Mouse (Mus musculus): ENCODE data around the gene Exosc10. TPM values are rescaled to one million over a fixed set of nuclear protein-coding genes. Genes with fewer than 3 reads are reported as not detected.

The Exosc10 gene
- polyA plus RNA-seq, 1 experiment from 2014 or later: 95.2 TPM

DNA sequence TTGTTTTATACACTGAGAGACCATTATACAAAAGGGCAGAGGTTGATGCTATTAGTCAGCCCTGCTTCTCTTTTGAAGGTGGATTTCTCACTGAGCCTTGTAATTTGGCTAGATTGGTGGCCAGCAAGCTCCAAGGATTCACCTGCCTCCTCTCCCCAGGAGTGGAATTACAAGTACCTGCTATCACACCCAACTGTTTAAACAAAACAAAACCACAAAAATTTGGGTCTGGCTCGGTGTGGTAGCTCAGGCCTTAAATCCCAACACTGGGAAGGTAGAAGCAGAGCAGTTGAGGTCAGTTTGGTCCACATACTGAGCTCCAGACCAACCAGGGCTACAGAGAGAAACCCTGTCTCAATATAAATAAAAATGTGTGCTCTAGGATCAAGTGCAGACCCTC is 61.6 kb downstream of the Exosc10 start:
- Histone ChIP-seq H3K27me3 (ENCODE audit: insufficient read depth, low read length) (no peaks in the 10 kb centered on the region), H3K9ac (replicated peaks; ENCODE audit: low read length) (no peak overlapping the region), H3K4me3 (ENCODE audit: low read length) (no peak overlapping the region), H3K4me1 (ENCODE audit: insufficient read depth, low read length) (peaks cover 18% of the 10 kb centered on the region), H3K9me3 (ENCODE audit: low read length) (no peaks in the 10 kb centered on the region), H3K4me2 (replicated peaks; ENCODE audit: low read depth, low read length) (no peak overlapping the region), H3K27ac (ENCODE audit: low read length) (no peak overlapping the region), H3K36me3 (ENCODE audit: insufficient read depth, low read length) (peaks cover 77% of the 10 kb centered on the region)
- no peak for ATAC-seq (ENCODE audit: low FRiP score, low TSS enrichment)
- 90% methylated on average over 1 of the region's 1 CpGs for WGBS

DNA sequence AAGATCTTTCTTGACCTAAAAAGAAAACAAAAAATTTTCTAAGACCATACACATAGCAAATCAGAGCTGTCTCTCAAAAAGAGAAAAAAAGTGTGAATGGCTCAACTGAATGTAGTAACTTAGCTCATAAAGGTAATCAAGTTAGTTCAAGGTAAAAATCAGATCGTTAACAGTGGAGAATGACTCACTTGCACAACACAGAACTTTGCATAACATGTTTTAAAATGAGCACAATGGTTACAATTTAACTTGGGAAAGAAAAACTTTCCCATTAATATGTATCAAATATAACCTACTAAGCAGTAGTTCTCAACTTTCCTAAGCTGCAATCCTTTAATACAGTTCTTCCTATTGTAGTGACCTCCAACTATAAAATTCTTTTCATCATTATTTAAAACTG is 62.5 kb downstream of the Exosc10 start:
- Histone ChIP-seq H3K9me3 (ENCODE audit: low read length) (no peaks in the 10 kb centered on the region), H3K27ac (ENCODE audit: low read length) (no peak overlapping the region), H3K4me1 (ENCODE audit: insufficient read depth, low read length) (peaks cover 22% of the 10 kb centered on the region), H3K27me3 (ENCODE audit: insufficient read depth, low read length) (no peaks in the 10 kb centered on the region), H3K9ac (replicated peaks; ENCODE audit: low read length) (no peak overlapping the region), H3K36me3 (ENCODE audit: insufficient read depth, low read length) (peaks cover 74% of the 10 kb centered on the region), H3K4me2 (replicated peaks; ENCODE audit: low read depth, low read length) (no peak overlapping the region), H3K4me3 (ENCODE audit: low read length) (no peak overlapping the region)
- WGBS: 67% methylated on average over 1 of the region's 1 CpGs
- ATAC-seq (ENCODE audit: low FRiP score, low TSS enrichment): no peak

DNA sequence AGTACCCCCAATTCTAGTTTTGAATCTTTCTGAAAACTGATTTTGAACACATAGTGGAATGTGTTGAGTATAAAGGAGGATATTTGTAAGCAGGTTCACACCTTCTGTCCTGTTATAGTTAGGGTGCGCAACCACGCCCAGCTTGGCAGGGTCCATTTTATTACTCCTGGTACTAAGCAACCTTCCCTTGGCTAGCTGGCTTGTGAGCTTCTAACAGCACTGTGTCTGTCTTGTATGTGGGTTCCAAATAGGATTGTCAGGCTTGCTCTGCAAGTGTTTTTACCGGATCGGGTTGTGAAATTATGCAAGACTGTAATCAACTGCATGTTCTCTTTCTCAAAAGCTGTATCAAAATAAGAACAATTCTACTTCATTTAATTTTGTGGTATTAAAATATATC is 64.3 kb downstream of the Exosc10 start:
- H3K4me1 ChIP-seq (ENCODE audit: insufficient read depth, low read length): peaks cover 25% of the 10 kb centered on the region
- no peak overlapping the region for H3K4me3 ChIP-seq (ENCODE audit: low read length)
- WGBS: 92% methylated on average over 4 of the region's 4 CpGs
- H3K9ac ChIP-seq (replicated peaks; ENCODE audit: low read length): no peak overlapping the region
- no peak overlapping the region for H3K27ac ChIP-seq (ENCODE audit: low read length)
- H3K36me3 ChIP-seq (ENCODE audit: insufficient read depth, low read length): peaks cover 62% of the 10 kb centered on the region
- no peaks in the 10 kb centered on the region for H3K27me3 ChIP-seq (ENCODE audit: insufficient read depth, low read length)
- H3K4me2 ChIP-seq (replicated peaks; ENCODE audit: low read depth, low read length): no peak overlapping the region
- ATAC-seq (ENCODE audit: low FRiP score, low TSS enrichment): no peak
- H3K9me3 ChIP-seq (ENCODE audit: low read length): no peaks in the 10 kb centered on the region

DNA sequence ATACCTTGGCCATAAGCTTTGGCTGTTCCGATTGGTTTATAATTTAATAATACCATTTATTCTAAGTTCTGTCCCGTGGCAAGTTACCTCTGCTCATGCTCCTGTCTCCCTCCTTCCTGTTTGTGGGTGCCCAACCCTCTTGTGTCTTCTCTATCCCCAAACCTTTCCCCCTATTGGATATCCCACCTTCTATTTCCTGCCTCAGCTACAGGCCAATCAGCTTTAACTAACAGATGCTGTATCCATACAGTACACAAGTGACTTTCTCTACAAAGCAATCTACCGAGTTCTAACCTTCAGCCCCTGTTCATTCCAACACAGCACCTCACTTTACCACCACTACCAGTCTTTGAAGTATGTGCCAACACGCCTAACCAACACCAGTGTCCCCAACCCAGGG is 65.4 kb downstream of the Exosc10 start:
- no peak overlapping the region for H3K27ac ChIP-seq (ENCODE audit: low read length)
- 87% methylated on average over 4 of the region's 4 CpGs for WGBS
- no peak overlapping the region for H3K4me3 ChIP-seq (ENCODE audit: low read length)
- H3K9ac ChIP-seq (replicated peaks; ENCODE audit: low read length): no peak overlapping the region
- ATAC-seq (ENCODE audit: low FRiP score, low TSS enrichment): no peak
- H3K4me2 ChIP-seq (replicated peaks; ENCODE audit: low read depth, low read length): no peak overlapping the region
- H3K4me1 ChIP-seq (ENCODE audit: insufficient read depth, low read length): peaks cover 25% of the 10 kb centered on the region
- H3K9me3 ChIP-seq (ENCODE audit: low read length): no peaks in the 10 kb centered on the region
- peaks cover 56% of the 10 kb centered on the region for H3K36me3 ChIP-seq (ENCODE audit: insufficient read depth, low read length)
- H3K27me3 ChIP-seq (ENCODE audit: insufficient read depth, low read length): no peaks in the 10 kb centered on the region

DNA sequence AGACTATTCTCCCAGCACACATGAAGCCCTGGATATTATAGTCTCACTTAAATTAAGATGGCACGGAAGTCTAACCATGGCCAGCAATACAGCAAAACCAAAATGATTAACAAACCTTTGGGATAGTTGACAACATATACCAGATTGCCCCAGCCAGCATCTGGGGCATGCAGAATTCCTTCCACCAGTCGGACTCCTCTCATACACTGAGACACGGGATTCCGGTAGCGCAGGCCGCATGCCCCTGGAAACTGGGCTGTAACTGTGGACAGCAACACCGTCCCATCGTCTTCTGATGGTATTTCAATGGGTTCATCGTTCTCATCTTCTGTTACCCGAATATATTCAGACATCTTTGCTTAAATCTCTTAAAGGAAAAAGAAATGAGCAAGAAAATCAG is 66.8 kb downstream of the Exosc10 start:
- Histone ChIP-seq H3K4me3 (ENCODE audit: low read length) (peak overlapping the region; percentile 78), H3K9ac (replicated peaks; ENCODE audit: low read length) (0 out of 2 replicates have a peak overlapping the region, but pooled peaks have one; percentile 34), H3K27ac (ENCODE audit: low read length) (no peak overlapping the region), H3K9me3 (ENCODE audit: low read length) (no peaks in the 10 kb centered on the region), H3K4me2 (replicated peaks; ENCODE audit: low read depth, low read length) (peak overlapping the region; percentile 85), H3K27me3 (ENCODE audit: insufficient read depth, low read length) (no peaks in the 10 kb centered on the region), H3K36me3 (ENCODE audit: insufficient read depth, low read length) (peaks cover 42% of the 10 kb centered on the region), H3K4me1 (ENCODE audit: insufficient read depth, low read length) (peaks cover 25% of the 10 kb centered on the region)
- ATAC-seq (ENCODE audit: low FRiP score, low TSS enrichment): no peak
- WGBS: 79% methylated on average over 10 of the region's 10 CpGs

DNA sequence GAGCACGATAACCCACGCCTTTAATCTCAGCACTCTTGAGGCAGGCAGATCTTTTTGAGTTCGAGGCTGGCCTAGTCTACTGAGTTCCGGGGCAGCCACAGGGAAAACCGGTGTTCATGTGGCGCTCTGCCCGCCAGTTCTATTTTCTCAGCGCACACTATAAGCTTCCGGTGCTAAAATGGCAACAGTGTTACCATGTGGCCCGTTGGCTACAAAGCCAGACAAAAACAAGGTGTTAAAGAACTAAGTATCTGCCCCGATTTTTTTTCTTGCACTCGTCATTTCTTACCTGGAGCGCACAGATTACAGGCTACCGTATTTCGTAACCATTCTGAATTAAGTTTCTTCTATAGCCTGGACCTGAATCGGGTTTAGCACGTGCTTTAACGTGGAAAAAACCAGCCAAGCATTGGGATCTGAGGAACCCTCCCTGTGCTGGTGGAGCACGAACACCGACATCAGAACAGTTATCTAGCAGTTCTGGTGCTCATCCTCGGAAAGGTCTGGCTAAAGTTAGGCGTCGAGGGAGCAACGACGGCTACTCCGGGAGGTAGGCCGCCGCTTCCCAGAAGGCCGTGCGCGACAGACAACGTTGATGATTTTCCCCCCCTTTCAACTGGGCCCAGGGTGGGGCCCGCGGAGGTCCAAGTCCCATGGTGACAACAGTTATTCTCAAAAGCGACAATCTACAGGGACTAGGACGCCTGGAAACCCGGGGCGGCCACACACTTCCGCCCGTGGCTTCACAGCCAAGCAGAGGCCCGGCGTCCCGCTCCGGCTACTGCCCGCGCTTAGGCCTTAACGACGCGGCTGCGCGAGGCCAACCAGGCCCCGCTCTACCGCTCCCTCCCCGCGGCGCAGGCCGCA is 67.8 kb downstream of the Exosc10 start:
- under 1% methylated on average over 57 of the region's 57 CpGs for WGBS

DNA sequence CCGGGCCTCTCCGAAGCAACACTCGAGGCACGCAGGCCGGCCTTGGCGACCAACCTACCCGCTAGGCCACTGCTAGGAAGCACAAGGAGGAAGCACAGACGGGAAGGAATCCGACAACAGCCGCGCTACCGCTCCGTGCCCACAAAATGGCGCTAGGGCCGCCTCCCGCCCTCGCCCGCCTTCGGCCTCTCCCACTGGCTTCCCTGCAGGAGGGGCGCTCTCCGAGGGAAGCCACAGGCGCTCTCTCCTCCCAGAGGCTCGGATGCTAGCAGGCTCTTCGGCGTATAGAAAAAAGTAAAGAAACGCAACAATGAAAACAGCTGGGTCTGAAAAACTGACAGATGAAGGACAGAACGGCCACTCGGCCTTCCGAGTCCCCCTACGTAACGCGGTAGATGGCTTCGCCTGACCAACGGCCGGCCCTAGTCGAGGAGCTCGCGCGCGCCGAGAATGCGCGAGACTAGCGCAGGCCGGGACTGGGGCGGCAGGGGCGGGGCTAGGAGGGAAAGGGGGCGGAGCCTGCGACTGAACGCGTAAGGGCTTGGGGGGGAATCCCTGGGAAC is 68.5 kb downstream of the Exosc10 start, which contains the start of gene Tardbp:
Gene Tardbp (minus strand): TSS at position 397 of the 563 bp plus-strand sequence.
- no peaks in the 10 kb centered on the region for H3K27me3 ChIP-seq (ENCODE audit: insufficient read depth, low read length)
- WGBS: under 1% methylated on average over 51 of the region's 51 CpGs
- H3K9me3 ChIP-seq (ENCODE audit: low read length): no peaks in the 10 kb centered on the region
- peak within 1 kb of the TSS; percentile 100 for H3K9ac ChIP-seq (replicated peaks; ENCODE audit: low read length)
- H3K4me3 ChIP-seq (ENCODE audit: low read length): peak within 1 kb of the TSS; percentile 78
- ATAC-seq (ENCODE audit: low FRiP score, low TSS enrichment): peak; percentile 97
- peaks cover 29% of the 10 kb centered on the region for H3K36me3 ChIP-seq (ENCODE audit: insufficient read depth, low read length)
- H3K4me2 ChIP-seq (replicated peaks; ENCODE audit: low read depth, low read length): peak within 1 kb of the TSS; percentile 85
- H3K4me1 ChIP-seq (ENCODE audit: insufficient read depth, low read length): peaks cover 21% of the 10 kb centered on the region
- H3K27ac ChIP-seq (ENCODE audit: low read length): peak within 1 kb of the TSS; percentile 95

More for the DNA sequence above, 67.8 kb downstream of the Exosc10 start:
- H3K4me1 ChIP-seq (ENCODE audit: insufficient read depth, low read length): peaks cover 25% of the 10 kb centered on the region
- H3K4me3 ChIP-seq (ENCODE audit: low read length): peak overlapping the region; percentile 78
- peak overlapping the region; percentile 95 for H3K27ac ChIP-seq (ENCODE audit: low read length)
- peak; percentile 69 for ATAC-seq (ENCODE audit: low FRiP score, low TSS enrichment)
- H3K27me3 ChIP-seq (ENCODE audit: insufficient read depth, low read length): no peaks in the 10 kb centered on the region
- peaks cover 36% of the 10 kb centered on the region for H3K36me3 ChIP-seq (ENCODE audit: insufficient read depth, low read length)
- peak overlapping the region; percentile 85 for H3K4me2 ChIP-seq (replicated peaks; ENCODE audit: low read depth, low read length)
- H3K9ac ChIP-seq (replicated peaks; ENCODE audit: low read length): peak overlapping the region; percentile 100
- H3K9me3 ChIP-seq (ENCODE audit: low read length): no peaks in the 10 kb centered on the region

DNA sequence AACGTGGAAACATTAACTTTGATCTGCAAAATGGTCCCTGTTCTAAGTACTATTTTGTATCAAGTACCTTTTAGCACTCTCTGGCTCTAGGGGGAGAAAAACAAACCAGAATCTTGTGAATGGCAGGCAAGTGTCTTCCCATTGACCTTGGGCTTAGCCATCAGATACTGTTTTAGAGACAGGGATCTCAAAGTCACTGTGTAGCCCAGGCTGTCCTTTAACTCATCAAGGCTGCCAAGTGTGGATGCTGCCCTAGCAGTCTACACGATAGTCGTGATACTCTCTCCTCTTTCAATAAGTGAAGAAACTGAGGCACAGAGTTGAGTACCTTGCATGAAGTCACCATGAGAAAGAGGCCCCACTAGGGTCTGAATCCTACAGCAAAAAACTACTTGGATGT is 69.0 kb downstream of the Exosc10 start:
- ATAC-seq (ENCODE audit: low FRiP score, low TSS enrichment): peak; percentile 25
- peak overlapping the region; percentile 100; the same call in 1 of the 2 replicates for H3K9ac ChIP-seq (replicated peaks; ENCODE audit: low read length)
- peak overlapping the region; percentile 54 for H3K4me2 ChIP-seq (replicated peaks; ENCODE audit: low read depth, low read length)
- peaks cover 24% of the 10 kb centered on the region for H3K36me3 ChIP-seq (ENCODE audit: insufficient read depth, low read length)
- peak overlapping the region; percentile 78 for H3K4me3 ChIP-seq (ENCODE audit: low read length)
- peaks cover 18% of the 10 kb centered on the region for H3K4me1 ChIP-seq (ENCODE audit: insufficient read depth, low read length)
- WGBS: 61% methylated on average over 3 of the region's 3 CpGs
- H3K27ac ChIP-seq (ENCODE audit: low read length): peak overlapping the region; percentile 95
- H3K27me3 ChIP-seq (ENCODE audit: insufficient read depth, low read length): no peaks in the 10 kb centered on the region
- H3K9me3 ChIP-seq (ENCODE audit: low read length): no peaks in the 10 kb centered on the region

Data from kidney, embryonic 16.5 days (tissue).